Mouse (Mus musculus): Measurements from ENCODE around the gene Ren1. TPM values are rescaled to one million over a fixed set of nuclear protein-coding genes. Genes with fewer than 3 reads are reported as not detected.

The Ren1 gene
- polyA plus RNA-seq, 1 experiment from 2014 or later = not detected

DNA sequence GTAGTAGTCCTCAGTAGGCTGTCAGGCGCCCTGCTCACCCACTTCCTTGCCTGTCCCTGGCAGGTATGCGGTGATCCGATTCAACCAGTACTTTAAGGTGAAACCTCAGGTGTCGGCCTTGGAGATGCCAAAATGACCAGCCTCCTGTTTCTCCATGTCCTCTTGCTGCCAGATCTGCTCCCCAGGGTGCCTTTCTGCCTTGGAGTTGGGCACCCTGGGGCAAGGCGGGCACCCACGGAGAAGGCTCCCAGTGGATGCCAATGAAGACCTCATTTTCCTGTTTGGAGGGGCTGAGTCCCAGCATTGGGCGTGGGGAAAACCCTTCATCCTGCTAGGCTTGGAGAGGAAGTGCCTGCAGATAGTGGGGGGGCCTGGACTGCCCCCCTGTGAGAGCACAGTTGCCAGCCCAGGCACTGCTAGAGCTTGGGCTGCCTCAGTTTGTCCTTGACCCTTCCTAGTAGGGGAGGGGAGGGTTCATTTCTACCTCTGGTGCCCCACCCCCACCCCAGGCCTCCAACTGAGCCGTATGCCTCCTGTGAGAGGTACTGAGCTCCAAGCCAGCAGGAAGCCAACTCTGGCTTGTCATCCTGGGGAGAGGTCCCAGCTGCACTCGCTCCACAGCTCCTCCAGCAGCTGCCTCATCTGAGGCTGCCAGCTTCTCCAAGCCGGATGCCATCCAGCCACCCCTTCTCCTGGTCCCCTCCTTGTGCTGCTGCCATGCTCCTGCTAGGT lies 29.1 kb downstream of the Ren1 start:
- Histone ChIP-seq H3K4me3 (ENCODE audit: inconsistent target) (no peak overlapping the region), H3K27ac (no peak overlapping the region), H3K36me3 (ENCODE audit: inconsistent target) (no peaks in the 10 kb centered on the region), H3K79me2 (ENCODE audit: inconsistent target) (no peaks in the 10 kb centered on the region)
- 73% methylated on average over 10 of the region's 10 CpGs for WGBS (ENCODE audit: missing documents)

DNA sequence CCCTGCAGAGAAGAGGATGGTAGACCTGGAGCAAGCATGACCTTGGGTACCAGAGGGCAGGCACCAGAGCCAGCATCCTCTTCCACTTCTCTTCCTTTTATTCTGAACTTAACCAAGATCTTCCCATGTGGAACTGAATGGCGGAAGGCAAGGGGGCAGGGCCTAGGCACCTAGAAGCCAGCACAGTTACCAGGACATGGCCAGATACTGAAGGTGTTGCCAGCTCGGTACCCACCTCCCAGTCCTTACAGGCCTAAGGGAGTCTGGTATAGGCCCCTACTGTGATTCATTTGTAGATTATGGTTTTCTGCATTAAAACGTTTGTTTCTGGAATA lies 29.6 kb downstream of the Ren1 start:
- Histone ChIP-seq H3K36me3 (ENCODE audit: inconsistent target) (no peaks in the 10 kb centered on the region), H3K79me2 (ENCODE audit: inconsistent target) (no peaks in the 10 kb centered on the region), H3K4me3 (ENCODE audit: inconsistent target) (no peak overlapping the region), H3K27ac (no peak overlapping the region)
- WGBS (ENCODE audit: missing documents) = 89% methylated on average over 3 of the region's 3 CpGs

DNA sequence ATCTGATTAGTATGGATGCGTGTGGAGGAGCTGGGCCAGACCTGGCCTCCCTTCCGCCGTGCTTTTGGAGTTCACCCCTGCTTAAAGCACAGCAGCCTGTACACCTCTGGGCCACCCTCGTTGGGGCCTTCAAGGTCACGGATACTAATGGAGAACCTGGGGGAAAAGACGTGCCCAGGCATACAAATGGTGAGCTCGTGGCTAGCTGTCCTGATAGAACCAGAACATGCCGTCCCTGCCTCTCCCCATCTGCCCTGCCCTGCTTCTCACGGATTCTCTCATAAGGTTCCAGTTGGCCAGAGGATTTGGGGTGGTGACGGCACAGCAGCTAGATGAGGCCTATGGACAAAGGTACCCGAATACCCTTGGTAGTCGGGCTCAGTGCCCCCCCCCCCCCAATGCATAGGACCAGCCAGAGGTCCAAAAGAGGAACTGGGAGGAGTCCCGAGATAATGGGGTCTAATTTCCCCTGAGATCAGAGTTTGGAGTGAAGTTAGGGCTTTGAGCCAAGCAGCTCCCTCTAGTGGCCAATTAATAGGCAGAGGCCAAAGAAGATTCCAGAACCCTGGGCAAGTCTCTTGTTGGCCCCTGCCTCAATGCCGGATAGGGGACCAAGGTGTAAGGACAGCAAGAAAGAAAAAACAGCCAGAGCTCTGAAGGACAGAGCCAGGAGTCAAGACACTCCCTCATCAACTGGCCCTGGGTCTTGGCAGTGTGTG lies 30.2 kb downstream of the Ren1 start:
- Histone ChIP-seq H3K79me2 (ENCODE audit: inconsistent target) (no peaks in the 10 kb centered on the region), H3K4me3 (ENCODE audit: inconsistent target) (no peak overlapping the region), H3K36me3 (ENCODE audit: inconsistent target) (no peaks in the 10 kb centered on the region), H3K27ac (no peak overlapping the region)
- 60% methylated on average over 14 of the region's 14 CpGs for WGBS (ENCODE audit: missing documents)

DNA sequence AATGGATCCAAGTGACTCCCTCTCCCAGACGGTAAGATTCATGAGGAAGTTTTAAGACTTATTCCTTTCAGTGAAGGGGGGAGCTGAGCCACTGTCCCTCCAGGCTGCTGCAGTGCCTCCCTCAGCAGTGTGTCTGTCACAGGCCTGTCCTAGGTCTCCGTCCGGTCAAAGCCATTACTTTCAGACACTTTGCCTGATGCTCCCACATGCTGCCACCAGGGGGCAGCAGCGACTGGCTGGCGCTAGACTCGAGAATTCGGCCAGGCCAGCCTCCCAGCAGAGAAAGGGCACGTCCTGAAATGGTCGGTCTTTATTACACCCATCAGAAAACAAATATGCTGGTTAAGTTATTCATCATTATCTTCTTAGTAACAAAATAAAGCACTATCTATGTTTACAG lies 31.7 kb downstream of the Ren1 start:
- no peaks in the 10 kb centered on the region for H3K79me2 ChIP-seq (ENCODE audit: inconsistent target)
- 13% methylated on average over 9 of the region's 9 CpGs for WGBS (ENCODE audit: missing documents)
- H3K36me3 ChIP-seq (ENCODE audit: inconsistent target) = no peaks in the 10 kb centered on the region
- H3K27ac ChIP-seq = no peak overlapping the region
- no peak overlapping the region for H3K4me3 ChIP-seq (ENCODE audit: inconsistent target)

DNA sequence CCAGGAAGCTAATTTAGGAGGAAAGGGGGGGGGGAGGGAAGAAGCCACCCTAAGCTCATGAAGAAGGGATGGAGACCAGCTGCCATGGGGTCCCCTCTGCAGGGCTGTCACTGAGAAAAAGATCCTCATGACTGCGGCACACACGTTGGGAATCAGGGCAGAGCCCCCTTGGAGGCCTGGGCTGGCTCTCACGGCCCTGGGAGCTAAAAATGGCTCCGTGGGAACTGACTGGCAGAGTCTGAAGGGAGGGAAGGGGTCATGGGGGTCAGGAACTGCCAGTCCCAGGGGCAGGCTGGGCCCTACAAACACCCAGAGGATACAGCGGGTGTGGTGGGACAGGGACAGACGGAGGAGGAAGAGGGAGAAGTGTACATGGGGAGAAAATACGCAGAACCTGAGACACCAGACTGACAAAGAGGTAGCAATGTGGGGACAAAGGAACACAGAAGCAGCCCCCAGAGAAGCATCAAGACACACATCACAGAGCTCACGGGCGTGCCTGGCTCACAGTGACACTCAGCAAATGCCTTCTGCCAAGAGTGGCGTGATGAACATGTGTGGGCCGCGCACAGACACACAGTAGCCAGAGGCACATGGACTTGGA lies 32.3 kb downstream of the Ren1 start:
- H3K79me2 ChIP-seq (ENCODE audit: inconsistent target) = no peaks in the 10 kb centered on the region
- no peak overlapping the region for H3K27ac ChIP-seq
- no peak overlapping the region for H3K4me3 ChIP-seq (ENCODE audit: inconsistent target)
- 84% methylated on average over 12 of the region's 12 CpGs for WGBS (ENCODE audit: missing documents)
- H3K36me3 ChIP-seq (ENCODE audit: inconsistent target) = no peaks in the 10 kb centered on the region

DNA sequence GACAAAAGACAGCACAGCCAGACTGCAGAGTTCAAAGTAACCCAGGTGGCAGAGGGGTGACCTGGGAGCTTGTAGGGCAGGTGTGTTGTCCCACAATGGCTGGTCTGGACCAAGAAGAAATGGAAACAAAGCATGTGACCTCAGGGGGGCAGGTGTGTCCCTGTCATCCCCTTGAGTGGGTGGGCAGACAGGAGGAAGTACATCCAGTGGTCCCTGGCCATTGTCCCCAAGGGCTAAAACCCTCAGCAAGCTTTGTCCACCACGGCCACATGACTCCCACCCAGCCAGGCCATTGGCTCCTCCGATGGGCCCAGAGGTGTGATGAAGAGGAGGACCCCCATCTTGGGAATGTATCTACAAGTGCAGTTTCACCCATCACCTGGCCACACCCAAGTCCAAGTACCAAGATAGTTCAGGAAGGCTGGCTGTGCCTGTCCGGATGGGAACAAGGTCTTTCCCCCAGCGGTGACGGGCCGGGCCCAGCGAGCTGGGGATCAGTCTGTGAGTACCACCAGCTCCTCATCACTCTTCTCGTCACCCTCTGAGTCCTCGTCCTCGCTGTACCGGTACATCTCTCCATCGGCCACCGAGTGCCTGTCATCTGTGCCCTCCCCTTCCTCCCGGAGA lies 33.0 kb downstream of the Ren1 start:
- H3K79me2 ChIP-seq (ENCODE audit: inconsistent target) = no peaks in the 10 kb centered on the region
- no peaks in the 10 kb centered on the region for H3K36me3 ChIP-seq (ENCODE audit: inconsistent target)
- WGBS (ENCODE audit: missing documents) = 93% methylated on average over 14 of the region's 14 CpGs
- H3K27ac ChIP-seq = no peak overlapping the region
- no peak overlapping the region for H3K4me3 ChIP-seq (ENCODE audit: inconsistent target)

DNA sequence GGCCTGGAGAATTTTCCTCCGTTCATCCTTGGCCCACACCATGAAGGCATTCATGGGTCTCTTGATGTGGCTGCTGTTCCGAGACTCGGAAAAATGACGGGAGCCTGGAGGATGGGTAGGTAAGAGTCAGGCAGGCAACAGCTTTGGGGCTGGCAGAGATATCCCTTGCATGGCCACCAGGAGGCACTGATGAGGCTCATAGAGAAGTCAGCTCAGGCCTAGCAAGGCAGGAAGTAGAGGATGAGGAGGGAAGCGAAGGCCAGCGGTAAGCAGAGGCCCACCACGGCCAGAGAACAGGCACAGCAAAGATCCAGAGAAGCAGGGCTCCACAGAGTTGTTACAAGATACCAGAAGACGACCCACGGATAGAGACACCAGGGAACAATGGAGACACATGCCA lies 35.2 kb downstream of the Ren1 start:
- Histone ChIP-seq H3K36me3 (ENCODE audit: inconsistent target) (no peaks in the 10 kb centered on the region), H3K4me3 (ENCODE audit: inconsistent target) (no peak overlapping the region), H3K27ac (no peak overlapping the region), H3K79me2 (ENCODE audit: inconsistent target) (no peaks in the 10 kb centered on the region)
- WGBS (ENCODE audit: missing documents) = 46% methylated on average over 9 of the region's 9 CpGs

DNA sequence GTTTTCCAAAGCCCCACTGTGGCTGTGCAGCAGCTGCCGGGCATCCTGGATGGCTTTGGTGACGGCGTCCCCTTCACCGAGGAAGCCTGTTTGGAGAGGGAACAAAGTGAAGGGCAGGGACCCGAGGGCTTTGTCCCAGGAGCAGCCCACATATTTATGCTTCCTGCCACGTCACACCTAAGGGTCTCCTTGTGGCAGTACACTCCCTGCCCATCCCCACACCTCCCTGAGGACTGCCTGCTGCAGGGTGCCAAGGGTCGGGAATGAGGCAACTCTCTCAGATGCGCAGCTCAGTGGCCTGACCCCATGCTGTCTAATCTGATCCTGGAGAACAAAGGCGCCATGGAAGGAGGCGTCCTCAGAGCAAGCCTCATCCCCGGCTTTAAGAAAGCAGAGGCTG lies 35.9 kb downstream of the Ren1 start:
- H3K4me3 ChIP-seq (ENCODE audit: inconsistent target) = no peak overlapping the region
- WGBS (ENCODE audit: missing documents) = 88% methylated on average over 10 of the region's 11 CpGs
- H3K36me3 ChIP-seq (ENCODE audit: inconsistent target) = no peaks in the 10 kb centered on the region
- H3K27ac ChIP-seq = no peak overlapping the region
- no peaks in the 10 kb centered on the region for H3K79me2 ChIP-seq (ENCODE audit: inconsistent target)

DNA sequence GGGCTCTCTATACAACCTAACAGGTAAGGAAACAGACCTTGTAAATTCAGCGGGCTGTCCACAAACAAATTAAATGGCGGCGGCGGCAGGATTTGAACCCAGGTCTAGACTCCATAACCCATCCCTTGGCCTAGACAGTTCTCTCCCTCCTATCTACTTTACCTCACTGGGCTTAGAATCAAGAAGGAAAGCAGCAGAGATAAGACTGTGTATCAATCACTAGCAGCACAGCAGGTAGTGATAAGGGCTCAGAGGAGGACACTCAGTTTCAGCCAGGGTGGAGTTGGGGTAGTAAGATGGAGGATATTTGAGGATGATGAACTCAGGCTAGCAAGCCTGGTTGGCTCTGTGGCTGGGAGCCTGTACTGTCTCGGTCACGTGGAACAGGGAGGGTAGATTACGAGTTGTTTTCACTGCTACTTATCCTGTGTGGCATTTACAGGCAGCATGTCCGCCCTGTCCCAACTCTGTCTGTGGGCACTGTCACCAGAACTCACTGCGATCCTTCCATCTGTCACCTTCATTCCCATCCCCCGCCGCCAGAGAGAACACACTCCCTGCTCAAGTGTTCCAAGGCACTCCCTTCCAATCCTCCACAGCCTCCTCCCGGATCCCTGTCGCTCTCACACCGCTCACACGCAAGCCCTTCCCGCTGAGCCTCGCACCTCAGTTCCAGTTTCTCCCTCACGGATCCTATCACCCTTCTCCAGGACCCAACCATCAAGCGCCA lies 37.4 kb downstream of the Ren1 start:
- Histone ChIP-seq H3K36me3 (ENCODE audit: inconsistent target) (no peaks in the 10 kb centered on the region), H3K27ac (no peak overlapping the region), H3K4me3 (ENCODE audit: inconsistent target) (no peak overlapping the region), H3K79me2 (ENCODE audit: inconsistent target) (no peaks in the 10 kb centered on the region)
- 94% methylated on average over 19 of the region's 19 CpGs for WGBS (ENCODE audit: missing documents)

DNA sequence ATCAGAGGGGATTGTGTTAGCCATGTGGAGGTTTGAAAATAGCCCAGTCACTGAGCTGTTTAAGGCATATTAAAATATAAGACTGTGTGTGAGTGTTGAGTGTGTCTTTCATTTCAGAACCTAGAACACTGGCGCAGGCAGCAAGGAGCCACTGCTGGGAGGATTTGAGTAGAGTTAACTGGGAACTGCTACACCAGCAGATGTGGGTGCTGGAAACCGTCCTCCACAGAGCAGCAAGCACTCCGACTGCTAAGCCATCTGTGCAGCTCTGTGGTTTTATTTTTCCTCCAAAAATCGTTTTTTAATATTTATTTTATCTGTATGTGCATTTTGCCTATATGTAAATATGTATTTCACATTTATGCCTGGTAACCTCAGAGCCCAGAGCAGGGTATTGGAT lies 44.4 kb downstream of the Ren1 start:
- no peaks in the 10 kb centered on the region for H3K79me2 ChIP-seq (ENCODE audit: inconsistent target)
- no peaks in the 10 kb centered on the region for H3K36me3 ChIP-seq (ENCODE audit: inconsistent target)
- H3K4me3 ChIP-seq (ENCODE audit: inconsistent target) = no peak overlapping the region
- no peak overlapping the region for H3K27ac ChIP-seq
- WGBS (ENCODE audit: missing documents) = 86% methylated on average over 4 of the region's 4 CpGs

DNA sequence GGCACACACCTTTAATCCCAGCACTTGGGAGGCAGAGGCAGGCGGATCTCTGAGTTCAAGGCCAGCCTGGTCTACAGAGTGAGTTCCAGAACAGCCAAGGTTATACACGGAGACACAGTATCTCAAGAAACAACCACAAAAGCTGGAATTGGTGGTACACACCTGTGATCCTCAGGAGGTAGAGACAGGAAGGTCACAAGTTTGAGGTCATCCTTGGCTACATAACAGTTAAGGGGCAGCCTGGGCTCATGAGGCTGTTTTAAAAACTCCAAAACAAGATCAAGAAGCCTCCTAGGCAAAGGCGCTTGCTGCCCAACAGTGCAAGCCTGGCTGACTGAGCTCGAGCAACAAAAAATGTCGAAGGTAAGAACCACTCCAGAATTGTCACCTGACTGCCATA lies 46.4 kb downstream of the Ren1 start:
- WGBS (ENCODE audit: missing documents) = 91% methylated on average over 5 of the region's 5 CpGs
- H3K4me3 ChIP-seq (ENCODE audit: inconsistent target) = no peak overlapping the region

DNA sequence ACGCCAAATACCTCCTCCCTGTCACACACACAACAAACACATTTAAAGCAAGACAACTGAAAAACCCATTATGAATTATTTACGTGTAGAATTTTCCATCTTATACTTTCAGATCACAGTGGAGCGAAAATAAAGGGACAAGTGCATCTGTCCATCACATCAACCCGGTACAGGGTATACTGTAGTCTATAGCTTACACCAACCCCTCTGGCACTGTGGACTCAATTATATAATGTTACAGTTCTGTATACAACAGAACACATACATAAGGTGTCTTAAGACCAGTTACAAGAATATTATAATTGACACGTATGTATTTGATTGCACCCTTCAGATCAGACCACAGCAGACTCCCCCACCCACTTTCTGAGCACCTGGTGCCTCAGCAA lies 46.8 kb downstream of the Ren1 start:
- no peak overlapping the region for H3K27ac ChIP-seq
- no peaks in the 10 kb centered on the region for H3K36me3 ChIP-seq (ENCODE audit: inconsistent target)
- H3K4me3 ChIP-seq (ENCODE audit: inconsistent target) = no peak overlapping the region
- H3K79me2 ChIP-seq (ENCODE audit: inconsistent target) = no peaks in the 10 kb centered on the region
- WGBS (ENCODE audit: missing documents) = 94% methylated on average over 4 of the region's 5 CpGs

More for the DNA sequence above, 46.4 kb downstream of the Ren1 start:
- H3K36me3 ChIP-seq (ENCODE audit: inconsistent target) = no peaks in the 10 kb centered on the region
- no peaks in the 10 kb centered on the region for H3K79me2 ChIP-seq (ENCODE audit: inconsistent target)
- H3K27ac ChIP-seq = no peak overlapping the region

DNA sequence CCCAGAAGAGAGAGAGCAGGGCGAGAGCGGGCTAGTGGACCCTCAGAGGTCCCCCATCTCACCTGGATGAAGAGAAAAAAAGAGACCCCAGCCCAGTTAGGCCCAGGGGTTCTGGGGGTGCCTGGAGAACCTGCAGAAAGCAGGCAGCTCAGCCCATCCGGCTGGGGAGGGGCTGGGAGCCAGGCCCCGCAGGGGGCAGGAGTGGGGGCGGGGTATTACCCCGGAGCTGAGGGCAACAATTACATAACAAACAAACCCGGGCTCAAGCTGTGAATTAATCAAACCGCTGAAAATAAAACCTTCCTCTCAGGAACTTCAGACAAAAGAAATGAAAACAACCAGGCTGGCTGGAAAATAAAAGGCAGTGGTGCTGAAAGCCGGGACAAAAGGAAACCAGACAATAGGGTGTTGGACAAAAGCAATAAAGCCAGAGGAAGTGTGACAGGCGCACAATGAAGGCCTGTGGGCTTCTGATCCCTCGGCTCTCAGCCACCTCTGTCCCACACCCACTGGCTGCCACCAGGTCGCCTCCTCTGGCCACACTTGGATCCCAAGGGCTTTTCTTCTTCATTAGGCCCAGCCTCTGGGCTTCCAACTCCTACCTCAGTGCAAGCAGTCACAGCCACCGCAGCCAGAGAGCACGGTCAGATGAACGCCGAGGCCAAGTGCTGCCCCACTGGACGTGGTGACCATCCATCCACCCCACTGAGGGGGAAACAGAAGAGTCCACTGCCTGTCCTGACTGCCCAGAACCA lies 47.4 kb downstream of the Ren1 start:
- H3K4me3 ChIP-seq (ENCODE audit: inconsistent target) = no peak overlapping the region
- H3K27ac ChIP-seq = no peak overlapping the region
- H3K36me3 ChIP-seq (ENCODE audit: inconsistent target) = no peaks in the 10 kb centered on the region
- 46% methylated on average over 17 of the region's 17 CpGs for WGBS (ENCODE audit: missing documents)
- no peaks in the 10 kb centered on the region for H3K79me2 ChIP-seq (ENCODE audit: inconsistent target)
